Mouse (Mus musculus) ovary, adult 10 weeks (tissue): Measurements from ENCODE around the gene Hid1. TPM values are rescaled to one million over a fixed set of nuclear protein-coding genes. Genes with fewer than 3 reads are reported as not detected.

Experiments used
- polyA plus RNA-seq: library from polyadenylated mRNA; stranded (reverse); fragments of 350-450 nt; fragmentation: Illumina TruSeq; extraction: RNeasy Lipid Tissue Mini Kit (QIAGEN cat#74804); gene quantifications from one replicate; pipeline ENCODE4 v1.2.3, GENCODE M21; 2014

Gene Hid1
- polyA plus RNA-seq: 1.3 TPM

GRCm38 (mm10) chr11:115367395-115367944 lies at the start of gene Hid1:
Gene Hid1, minus strand, starts transcription at chr11:115367756.

GRCm38 (mm10) chr11:115403338-115404124 lies 36.0 kb upstream of the Hid1 start, which contains the start of gene Mrpl58:
Gene Mrpl58, plus strand, starts transcription at chr11:115403752.

GRCm38 (mm10) chr11:115381743-115382539 lies 14.4 kb upstream of the Hid1 start, which contains the start of gene Cdr2l:
Gene Cdr2l, plus strand, starts transcription at chr11:115381916.

GRCm38 (mm10) chr11:115334531-115334930 lies 33.0 kb downstream of the Hid1 start, which contains the start of gene Otop3:
Gene Otop3, plus strand, starts transcription at chr11:115334731.

GRCm38 (mm10) chr11:115321906-115322693 lies 45.5 kb downstream of the Hid1 start, which contains the start of gene Ush1g:
Gene Ush1g, minus strand, starts transcription at chr11:115322041.

GRCm38 (mm10) chr11:115306863-115307262 lies 60.7 kb downstream of the Hid1 start, which contains the start of gene Otop2:
Gene Otop2, plus strand, starts transcription at chr11:115307163.

Other genes starting within 250 kb of the Hid1 start
- 0.48 TPM for gene Cd300lf, start 233.8 kb downstream of the Hid1 start, polyA plus RNA-seq
- gene Slc9a3r1, start 204.4 kb downstream of the Hid1 start, polyA plus RNA-seq: 8.0 TPM
- gene Tmem104, start 180.3 kb downstream of the Hid1 start, polyA plus RNA-seq: 0.71 TPM
- 0.74 TPM for gene Nat9, start 179.9 kb downstream of the Hid1 start, polyA plus RNA-seq
- not detected for gene Grin2c, start 100.5 kb downstream of the Hid1 start, polyA plus RNA-seq
- 11.9 TPM for gene Fdxr, start 90.7 kb downstream of the Hid1 start, polyA plus RNA-seq
- gene Fads6, start 70.1 kb downstream of the Hid1 start, polyA plus RNA-seq: 13.5 TPM
- gene Otop2, start 60.6 kb downstream of the Hid1 start, polyA plus RNA-seq: not detected
- gene Ush1g, start 45.7 kb downstream of the Hid1 start, polyA plus RNA-seq: 0.60 TPM
- not detected for gene Otop3, start 33.0 kb downstream of the Hid1 start, polyA plus RNA-seq
- 0.46 TPM for gene Cdr2l, start 14.2 kb upstream of the Hid1 start, polyA plus RNA-seq
- 5.3 TPM for gene Mrpl58, start 36.0 kb upstream of the Hid1 start, polyA plus RNA-seq
- gene Atp5h, start 52.2 kb upstream of the Hid1 start, polyA plus RNA-seq: 364 TPM
- 21.3 TPM for gene Kctd2, start 52.4 kb upstream of the Hid1 start, polyA plus RNA-seq
- gene Trim80, start 72.8 kb upstream of the Hid1 start, polyA plus RNA-seq: not detected
- gene Slc16a5, start 94.7 kb upstream of the Hid1 start, polyA plus RNA-seq: not detected
- 0.86 TPM for gene Armc7, start 107.9 kb upstream of the Hid1 start, polyA plus RNA-seq
- 0.63 TPM for gene Nt5c, start 124.1 kb upstream of the Hid1 start, polyA plus RNA-seq
- 20.2 TPM for gene Jpt1, start 146.6 kb upstream of the Hid1 start, polyA plus RNA-seq
- gene Sumo2, start 168.5 kb upstream of the Hid1 start, polyA plus RNA-seq: 2,747 TPM
- gene Nup85, start 196.7 kb upstream of the Hid1 start, polyA plus RNA-seq: 46.6 TPM
- gene Mrps7, start 236.2 kb upstream of the Hid1 start, polyA plus RNA-seq: 3.8 TPM
- 4.0 TPM for gene Gga3, start 236.3 kb upstream of the Hid1 start, polyA plus RNA-seq
- 13.5 TPM for gene Mif4gd, start 245.2 kb upstream of the Hid1 start, polyA plus RNA-seq